Mouse (Mus musculus) embryo, embryonic 10.5 days (tissue): ENCODE measurements around the gene Bbs7.
A peak's percentile ranks its signal among the peaks of the same experiment; 100 is the strongest.

Source experiments
- DNase-seq: peaks from one replicate; pipeline ENCODE4 v3.0.0-alpha.2; 2015; ENCODE audit warnings: low spot score

Bbs7 gene

GRCm38 (mm10) chr3:36551851-36552384 is 61.4 kb downstream of the Bbs7 start:
- no peak for DNase-seq

- DNase-seq, result peak; percentile 77
These were observed 61.9 kb downstream of the Bbs7 start for GRCm38 (mm10) chr3:36551343-36551742.

- DNase-seq, result no peak
These were observed 68.3 kb downstream of the Bbs7 start for GRCm38 (mm10) chr3:36544961-36545360.

- DNase-seq, result no peak
These were observed 71.9 kb downstream of the Bbs7 start for GRCm38 (mm10) chr3:36541399-36541798.

GRCm38 (mm10) chr3:36540756-36541155 is 72.5 kb downstream of the Bbs7 start:
- no peak for DNase-seq

GRCm38 (mm10) chr3:36537701-36538470 is 75.4 kb downstream of the Bbs7 start:
- no peak for DNase-seq

GRCm38 (mm10) chr3:36536041-36536440 is 77.2 kb downstream of the Bbs7 start:
- no peak for DNase-seq

- DNase-seq, result peak; percentile 34
These were observed 80.0 kb downstream of the Bbs7 start for GRCm38 (mm10) chr3:36533201-36533672.

GRCm38 (mm10) chr3:36532738-36533137 is 80.5 kb downstream of the Bbs7 start:
- peak; percentile 15 for DNase-seq

- peak; percentile 60 for DNase-seq
These were observed 81.2 kb downstream of the Bbs7 start for GRCm38 (mm10) chr3:36531979-36532542.

GRCm38 (mm10) chr3:36531242-36531641 is 82.0 kb downstream of the Bbs7 start:
- DNase-seq, result no peak

GRCm38 (mm10) chr3:36530781-36531180 is 82.5 kb downstream of the Bbs7 start:
- DNase-seq, result no peak

GRCm38 (mm10) chr3:36530345-36530744 is 82.9 kb downstream of the Bbs7 start:
- DNase-seq, result no peak

- no peak for DNase-seq
These were observed 88.8 kb downstream of the Bbs7 start for GRCm38 (mm10) chr3:36524466-36524865.
